In the genomic region with DNA sequence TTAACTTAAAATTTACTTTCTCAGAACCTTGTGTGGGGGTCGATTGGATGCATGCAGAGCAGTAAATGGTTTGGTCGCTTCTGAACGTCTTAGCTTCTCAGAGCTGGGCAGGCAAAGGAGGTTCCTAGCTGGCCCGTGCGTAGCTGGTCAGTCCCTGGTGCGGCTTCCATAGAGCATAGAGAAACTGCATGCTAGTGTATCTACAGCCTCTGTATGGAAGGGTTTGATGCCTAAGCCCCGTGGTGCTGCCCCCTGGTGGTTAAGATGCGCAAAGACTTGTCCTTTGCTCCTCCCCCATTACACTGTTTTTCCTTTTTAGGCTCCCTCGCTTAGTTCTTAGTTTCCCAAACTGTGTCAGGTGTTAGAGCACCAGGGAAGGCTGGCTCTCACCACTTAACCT, we compare ENCODE assay signal across 8 mouse cellular contexts. TPM values are rescaled to one million over a fixed set of nuclear protein-coding genes. Genes with fewer than 3 reads are reported as not detected.
DNase-seq lines count a peak whose midpoint lies in the region; ATAC-seq and TF ChIP-seq lines count a peak whose summit lies in the region.

No protein-coding gene starts in this region.

- H3K4me3 ChIP-seq in ES-E14 (ENCODE audit: insufficient read depth in 1 of 2, low read depth in 1 of 2, low read length in 2 of 2, poor library complexity in 1 of 2, severe bottlenecking in 1 of 2) = peak overlapping the region in 1 of 2 experiments; percentile 14; a peak in 1 of 4 replicates
- H3K4me3 ChIP-seq in forebrain, embryonic 14.5 days (ENCODE audit: low read depth, low read length) = peak overlapping the region; percentile 87
- H3K4me3 ChIP-seq in liver, postnatal 0 days (ENCODE audit: low read depth, low read length) = peak overlapping the region; percentile 97
- peak overlapping the region; percentile 94 for H3K4me3 ChIP-seq in neural tube, embryonic 13.5 days

- WGBS in forebrain, embryonic 14.5 days = 3% methylated on average over 9 of the region's 9 CpGs
- under 1% methylated on average over 9 of the region's 9 CpGs for WGBS in liver, postnatal 0 days (ENCODE audit: insufficient replicate concordance)
- 4% methylated on average over 9 of the region's 9 CpGs for WGBS in neural tube, embryonic 13.5 days

- H3K4me2 ChIP-seq in forebrain, embryonic 14.5 days (ENCODE audit: low read length) = peak overlapping the region; percentile 75
- peak overlapping the region; percentile 84 for H3K4me2 ChIP-seq in liver, postnatal 0 days (ENCODE audit: low read depth, low read length)
- H3K4me2 ChIP-seq in neural tube, embryonic 13.5 days = peak overlapping the region; percentile 84

- H3K27ac ChIP-seq in ES-E14 (ENCODE audit: insufficient read depth, low read depth, low read length, poor library complexity, severe bottlenecking) = no peak overlapping the region
- H3K27ac ChIP-seq in forebrain, embryonic 14.5 days (ENCODE audit: low read depth, low read length) = peak overlapping the region; percentile 55; the same call in 1 of the 2 replicates
- H3K27ac ChIP-seq in liver, postnatal 0 days (ENCODE audit: low read depth) = peak overlapping the region; percentile 98
- H3K27ac ChIP-seq in neural tube, embryonic 13.5 days (replicated peaks) = no peak overlapping the region

- peak; percentile 100 for TF ChIP-seq CTCF in liver, postnatal 0 days (IDR thresholded peaks at IDR 0.05; ENCODE audit: low read depth)

- H3K9me3 ChIP-seq in ES-E14 (ENCODE audit: control insufficient read depth, insufficient read depth, low read depth, low read length) = no peaks in the 10 kb centered on the region
- no peaks in the 10 kb centered on the region for H3K9me3 ChIP-seq in forebrain, embryonic 14.5 days (replicated peaks; ENCODE audit: control insufficient read depth, low read length)
- H3K9me3 ChIP-seq in liver, postnatal 0 days (ENCODE audit: low read length) = no peaks in the 10 kb centered on the region
- H3K9me3 ChIP-seq in neural tube, embryonic 13.5 days = no peaks in the 10 kb centered on the region

- in situ Hi-C loops in ES-E14 (cut with MboI; ENCODE audit: low sequenced_read_pairs in 2 of 2, unreplicated experiment in 2 of 2) = no loop called here

- ATAC-seq in forebrain, embryonic 14.5 days = peak; percentile 40; the same call in 1 of the 2 replicates
- peak; percentile 28 for ATAC-seq in liver, postnatal 0 days
- peak; percentile 21; the same call in 1 of the 2 replicates for ATAC-seq in neural tube, embryonic 13.5 days (ENCODE audit: low read depth)

- peak; percentile 74 for DNase-seq in ES-E14 (ENCODE audit: low read depth, low spot score)
- peak; percentile 83 for DNase-seq in cerebellum, adult 11-12 months
- peak; percentile 92 for DNase-seq in forebrain, embryonic 14.5 days (ENCODE audit: low spot score)
- DNase-seq in heart, postnatal 14 days = peak; percentile 83 to 88
- peak; percentile 85 for DNase-seq in layer of hippocampus, adult 11-12 months (ENCODE audit: low spot score)
- DNase-seq in liver, postnatal 0 days = peak; percentile 90
- peak; percentile 84 for DNase-seq in telencephalon, adult 2 months (ENCODE audit: low read depth, low spot score)

- TF ChIP-seq EP300 in liver, postnatal 0 days (IDR thresholded peaks at IDR 0.05; ENCODE audit: low read depth) = no peak; the same call in 1 of the 2 replicates

- H3K27me3 ChIP-seq in forebrain, embryonic 14.5 days (replicated peaks; ENCODE audit: control insufficient read depth, insufficient read depth, low read length) = no peaks in the 10 kb centered on the region
- no peaks in the 10 kb centered on the region for H3K27me3 ChIP-seq in liver, postnatal 0 days (ENCODE audit: insufficient read depth, low read length)
- H3K27me3 ChIP-seq in neural tube, embryonic 13.5 days = no peaks in the 10 kb centered on the region

- no peak overlapping the region; the same call in 1 of the 2 replicates for H3K9ac ChIP-seq in ES-E14 (ENCODE audit: insufficient read depth, low read depth, low read length, poor library complexity, severe bottlenecking)
- peak overlapping the region; percentile 98; the same call in 1 of the 2 replicates for H3K9ac ChIP-seq in forebrain, embryonic 14.5 days (ENCODE audit: low read length)
- H3K9ac ChIP-seq in liver, postnatal 0 days (replicated peaks) = peak overlapping the region; percentile 99
- peak overlapping the region; percentile 98 for H3K9ac ChIP-seq in neural tube, embryonic 13.5 days

- peaks cover 2 to 3% of the 10 kb centered on the region in 2 experiments; a peak in 3 of 4 replicates for H3K4me1 ChIP-seq in ES-E14 (ENCODE audit: control insufficient read depth in 2 of 2, insufficient read depth in 2 of 2, low read length in 2 of 2, poor library complexity in 1 of 2)
- H3K4me1 ChIP-seq in forebrain, embryonic 14.5 days (ENCODE audit: control insufficient read depth, insufficient read depth, low read length) = peaks cover 37% of the 10 kb centered on the region
- peaks cover 46% of the 10 kb centered on the region for H3K4me1 ChIP-seq in liver, postnatal 0 days (ENCODE audit: insufficient read depth)
- H3K4me1 ChIP-seq in neural tube, embryonic 13.5 days (replicated peaks) = peaks cover 58% of the 10 kb centered on the region

- no peaks in the 10 kb centered on the region for H3K36me3 ChIP-seq in ES-E14 (ENCODE audit: control insufficient read depth, insufficient read depth, low read length, poor library complexity, severe bottlenecking)
- H3K36me3 ChIP-seq in forebrain, embryonic 14.5 days (ENCODE audit: control insufficient read depth, insufficient read depth, low read length) = no peaks in the 10 kb centered on the region
- peaks cover 5% of the 10 kb centered on the region; the same call in 1 of the 2 replicates for H3K36me3 ChIP-seq in liver, postnatal 0 days (replicated peaks; ENCODE audit: insufficient read depth, low read length)
- H3K36me3 ChIP-seq in neural tube, embryonic 13.5 days = no peaks in the 10 kb centered on the region

- intact Hi-C loops in heart, postnatal 14 days (cut with DNase I) = loop anchor here (1.0 to 5.0 kb wide), 6 partner anchors 104 to 476 kb away; partner anchors contain the start of gene Cdc37l1

TF ChIP-seq in ES-E14, 5 proteins besides CTCF, POLR2A, EP300 and RAD21:
- no peak for TF ChIP-seq CHD2 (IDR thresholded peaks at IDR 0.05; ENCODE audit: low read depth, low read length)
- TF ChIP-seq ZNF384 (IDR thresholded peaks at IDR 0.05; ENCODE audit: low read depth, low read length) = no peak
- no peak for TF ChIP-seq HCFC1 (IDR thresholded peaks at IDR 0.05; ENCODE audit: borderline replicate concordance, insufficient read depth, low read length)
- TF ChIP-seq MAFK (IDR thresholded peaks at IDR 0.05; ENCODE audit: insufficient read depth, low read depth, low read length) = no peak
- TF ChIP-seq ZC3H11A (IDR thresholded peaks at IDR 0.05; ENCODE audit: borderline replicate concordance, low read depth, low read length) = peak; percentile 70; the same call in 1 of the 2 replicates

RNA-seq across cellular contexts. Expression of gene Jak2, which starts 2.1 kb away (rescaled TPM):
- 5.1 and 12.2 TPM in 2 replicates for total RNA-seq in ES-E14 (2012; rRNA removed)
- polyA plus RNA-seq in forebrain, embryonic 14.5 days (2014; fragmentation: Nextera tagmentation; extraction: Ambion mirVana) = 15.6 and 18.2 TPM in 2 replicates
- 10 to 100 TPM; 14.5 to 15.2 TPM for total RNA-seq in heart, postnatal 14 days (2021)
- polyA plus RNA-seq in liver, postnatal 0 days (2015; fragmentation: Nextera tagmentation; extraction: Ambion mirVana) = 5.6 and 6.0 TPM in 2 replicates
- polyA plus RNA-seq in neural tube, embryonic 13.5 days (2015; fragmentation: Nextera tagmentation; extraction: Ambion mirVana) = 12.5 TPM in 2 replicates

Comparison
In these comparisons a context has a peak if more than half of its experiments do, and no peak if none do; other contexts are left out.
1. H3K27ac ChIP-seq: peak in forebrain, embryonic 14.5 days (single experiment) and liver, postnatal 0 days (single experiment); none in ES-E14 (single experiment) and neural tube, embryonic 13.5 days (single experiment).
2. Peak in every context shown above with its lines, with median percentiles within 50 percentile points of each other: DNase-seq, ATAC-seq and H3K4me2 ChIP-seq.